In genomic region chr2:156111358-156112079, GRCm38 (mm10) we compare ENCODE assay signal across 7 mouse cellular contexts. TPM values are rescaled to one million over a fixed set of nuclear protein-coding genes. Genes with fewer than 3 reads are reported as not detected.
DNase-seq lines count a peak whose midpoint lies in the region; ATAC-seq lines count a peak whose summit lies in the region.

TSS of gene Cpne1 (minus strand) at chr2:156111965.
TSS of gene Rbm12 (minus strand) at chr2:156111978.

- peak within 1 kb of the TSS; percentile 47 for H3K4me2 ChIP-seq in embryonic facial prominence, embryonic 11.5 days (ENCODE audit: low read depth, low read length)
- H3K4me2 ChIP-seq in limb, embryonic 11.5 days (ENCODE audit: low read depth, severe bottlenecking): peak within 1 kb of the TSS; percentile 70
- H3K4me2 ChIP-seq in midbrain, embryonic 14.5 days (ENCODE audit: low read length): peak within 1 kb of the TSS; percentile 74

- H3K9me3 ChIP-seq in embryonic facial prominence, embryonic 11.5 days (replicated peaks; ENCODE audit: control insufficient read depth, low read length): no peaks in the 10 kb centered on the region
- no peaks in the 10 kb centered on the region for H3K9me3 ChIP-seq in limb, embryonic 11.5 days (ENCODE audit: control insufficient read depth, low read length)
- no peaks in the 10 kb centered on the region for H3K9me3 ChIP-seq in midbrain, embryonic 14.5 days (ENCODE audit: control insufficient read depth, low read length)

- no peaks in the 10 kb centered on the region for H3K36me3 ChIP-seq in embryonic facial prominence, embryonic 11.5 days (replicated peaks; ENCODE audit: control insufficient read depth, insufficient read depth, low read depth, low read length)
- H3K36me3 ChIP-seq in limb, embryonic 11.5 days (ENCODE audit: control insufficient read depth, insufficient read depth, low read length): no peaks in the 10 kb centered on the region; the same call in 1 of the 2 replicates
- no peaks in the 10 kb centered on the region for H3K36me3 ChIP-seq in midbrain, embryonic 14.5 days (ENCODE audit: control insufficient read depth, insufficient read depth, low read length)

- H3K4me3 ChIP-seq in embryonic facial prominence, embryonic 11.5 days (ENCODE audit: low read depth, low read length): peak within 1 kb of the TSS; percentile 89
- peak within 1 kb of the TSS; percentile 91 for H3K4me3 ChIP-seq in limb, embryonic 11.5 days (ENCODE audit: low read depth, low read length)
- H3K4me3 ChIP-seq in midbrain, embryonic 14.5 days (replicated peaks; ENCODE audit: low read depth, low read length): peak within 1 kb of the TSS; percentile 97

- peak within 1 kb of the TSS; percentile 98 for H3K9ac ChIP-seq in embryonic facial prominence, embryonic 11.5 days (replicated peaks; ENCODE audit: low read length)
- H3K9ac ChIP-seq in limb, embryonic 11.5 days (ENCODE audit: low read length): peak within 1 kb of the TSS; percentile 94
- peak within 1 kb of the TSS; percentile 96 for H3K9ac ChIP-seq in midbrain, embryonic 14.5 days (replicated peaks; ENCODE audit: low read length)

- ATAC-seq in embryonic facial prominence, embryonic 11.5 days (replicated peaks; ENCODE audit: insufficient number of reproducible peaks, low FRiP score, low TSS enrichment, low read depth): peak; percentile 89
- ATAC-seq in limb, embryonic 11.5 days (ENCODE audit: insufficient number of reproducible peaks, low FRiP score, low TSS enrichment, low read depth): peak; percentile 86
- ATAC-seq in midbrain, embryonic 14.5 days (ENCODE audit: low FRiP score, low TSS enrichment): peak; percentile 92

- no peaks in the 10 kb centered on the region for H3K27me3 ChIP-seq in embryonic facial prominence, embryonic 11.5 days (ENCODE audit: control insufficient read depth, insufficient read depth, low read length)
- no peaks in the 10 kb centered on the region for H3K27me3 ChIP-seq in limb, embryonic 11.5 days (ENCODE audit: control insufficient read depth, insufficient read depth, low read length)
- H3K27me3 ChIP-seq in midbrain, embryonic 14.5 days (ENCODE audit: control insufficient read depth, insufficient read depth, low read length): no peaks in the 10 kb centered on the region

- H3K27ac ChIP-seq in embryonic facial prominence, embryonic 11.5 days (replicated peaks; ENCODE audit: low read depth, low read length): peak within 1 kb of the TSS; percentile 82
- peak within 1 kb of the TSS; percentile 84 for H3K27ac ChIP-seq in limb, embryonic 11.5 days (replicated peaks; ENCODE audit: low read depth, low read length)
- H3K27ac ChIP-seq in midbrain, embryonic 14.5 days (replicated peaks; ENCODE audit: low read depth, low read length): peak within 1 kb of the TSS; percentile 92

- under 1% methylated on average over 73 of the region's 74 CpGs for WGBS in embryonic facial prominence, embryonic 11.5 days
- under 1% methylated on average over 74 of the region's 74 CpGs for WGBS in limb, embryonic 11.5 days
- under 1% methylated on average over 74 of the region's 74 CpGs for WGBS in midbrain, embryonic 14.5 days

- DNase-seq in adrenal gland, postnatal 14 days: peak; percentile 96
- DNase-seq in embryonic facial prominence, embryonic 11.5 days (ENCODE audit: low spot score): peak; percentile 96
- DNase-seq in heart, adult 11 months: peak; percentile 99
- DNase-seq in kidney, adult 18-20 months: peak; percentile 95
- peak; percentile 97 for DNase-seq in limb, embryonic 11.5 days (ENCODE audit: low spot score)
- peak; percentile 98 for DNase-seq in midbrain, embryonic 14.5 days
- peak; percentile 85 to 95 for DNase-seq in spleen, adult 18-20 months

- H3K4me1 ChIP-seq in embryonic facial prominence, embryonic 11.5 days (ENCODE audit: control insufficient read depth, insufficient read depth, low read length): no peaks in the 10 kb centered on the region
- H3K4me1 ChIP-seq in limb, embryonic 11.5 days (ENCODE audit: control insufficient read depth, insufficient read depth, low read length): no peaks in the 10 kb centered on the region
- peaks cover 16% of the 10 kb centered on the region for H3K4me1 ChIP-seq in midbrain, embryonic 14.5 days (ENCODE audit: control insufficient read depth, insufficient read depth, low read length)

RNA-seq across cellular contexts. Expression of gene Cpne1, which starts in this region (rescaled TPM):
- total RNA-seq in adrenal gland, postnatal 14 days (2021): 42.4 and 48.1 TPM in 2 replicates
- polyA plus RNA-seq in embryonic facial prominence, embryonic 11.5 days (2014; fragmentation: Nextera tagmentation; extraction: Ambion mirVana): 51.3 and 55.4 TPM in 2 replicates
- 61.4 and 61.9 TPM in 2 replicates for polyA plus RNA-seq in limb, embryonic 11.5 days (2014; fragmentation: Nextera tagmentation; extraction: Ambion mirVana)
- 21.4 and 23.2 TPM in 2 replicates for polyA plus RNA-seq in midbrain, embryonic 14.5 days (2014; fragmentation: Nextera tagmentation; extraction: Ambion mirVana)

RNA-seq across cellular contexts. Expression of gene Rbm12, which starts in this region (rescaled TPM):
- 30.4 and 32.4 TPM in 2 replicates for total RNA-seq in adrenal gland, postnatal 14 days (2021)
- 47.3 and 48.7 TPM in 2 replicates for polyA plus RNA-seq in embryonic facial prominence, embryonic 11.5 days (2014; fragmentation: Nextera tagmentation; extraction: Ambion mirVana)
- polyA plus RNA-seq in limb, embryonic 11.5 days (2014; fragmentation: Nextera tagmentation; extraction: Ambion mirVana): 42.9 and 51.1 TPM in 2 replicates
- polyA plus RNA-seq in midbrain, embryonic 14.5 days (2014; fragmentation: Nextera tagmentation; extraction: Ambion mirVana): 23.6 and 34.0 TPM in 2 replicates

Comparison
In these comparisons a context has a peak if more than half of its experiments do, and no peak if none do; other contexts are left out.
1. Peak in every context shown above with its lines: DNase-seq, ATAC-seq, H3K4me3 ChIP-seq and H3K27ac ChIP-seq.